Mouse (Mus musculus): Measurements from ENCODE around the gene Fam122c.

- TF ChIP-seq POLR2A (IDR thresholded peaks at IDR 0.05; ENCODE audit: control insufficient read depth, low read depth, low read length): peak; percentile 75; the same call in 1 of the 2 replicates
- no peak for TF ChIP-seq CTCF (IDR thresholded peaks at IDR 0.05; ENCODE audit: control insufficient read depth, insufficient read depth, insufficient replicate concordance, low read depth, low read length)
These were observed 97.1 kb downstream of the Fam122c start, which contains the start of gene Mospd1 for GRCm38 (mm10) chrX:53370366-53370740.
